ENCODE assay signal across 27 mouse cellular contexts in genomic region chr6:29002141-29002540, GRCm38 (mm10). TPM values are rescaled to one million over a fixed set of nuclear protein-coding genes. Genes with fewer than 3 reads are reported as not detected.
DNase-seq lines count a peak whose midpoint lies in the region; ATAC-seq lines count a peak whose summit lies in the region.
"Had no signal": no experiment of that assay in that cellular context is flagged by ENCODE, and none has a peak within 500 bp of the region (broad histone marks: within the 10 kb centered on the region; RNA-seq: fewer than 3 reads in every experiment).

No protein-coding gene starts in this region.

- H3K4me2 ChIP-seq in heart, embryonic 14.5 days (ENCODE audit: low read length) = peak overlapping the region; percentile 16; the same call in 1 of the 2 replicates
- H3K4me2 ChIP-seq: embryonic facial prominence, embryonic 15.5 days; hindbrain, embryonic 14.5 days; intestine, embryonic 15.5 days had no signal

- H3K4me3 ChIP-seq in heart, embryonic 14.5 days (ENCODE audit: control insufficient read depth in 1 of 2, insufficient read depth in 1 of 2, low read depth in 1 of 2, low read length in 2 of 2) = no peak overlapping the region
- H3K4me3 ChIP-seq: embryonic facial prominence, embryonic 15.5 days; erythroblast, embryonic 14.5 days; forebrain, embryonic 10.5 days; gastrocnemius, adult 2 months; hindbrain, embryonic 10.5 days; intestine, embryonic 15.5 days had no signal

- no peaks in the 10 kb centered on the region for H3K9me3 ChIP-seq in heart, embryonic 14.5 days (ENCODE audit: control insufficient read depth, low read length)
- H3K9me3 ChIP-seq: embryonic facial prominence, embryonic 15.5 days; forebrain, embryonic 10.5 days; hindbrain, embryonic 10.5 days; intestine, embryonic 15.5 days had no signal

- 51% methylated on average over 10 of the region's 10 CpGs for WGBS in heart, embryonic 14.5 days

- peak; percentile 52 for DNase-seq in heart, adult 11 months
- DNase-seq in heart, adult 8-10 months (ENCODE audit: low spot score) = no peak
- no peak for DNase-seq in heart, adult 18-20 months
- DNase-seq in right cerebral cortex, adult 18-20 months = peak; percentile 51
- no peak for DNase-seq in right cerebral cortex, adult 2 months (ENCODE audit: low spot score in 2 of 2)
- peak; percentile 73 for DNase-seq in brain, adult 2 months (ENCODE audit: low read depth, low spot score)
- no peak for DNase-seq in embryo, embryonic 11 days
- DNase-seq: adrenal gland, postnatal 14 days; cerebellum, adult 2 months; cerebellum, postnatal 10 days; gastrocnemius, adult 2 months; gastrocnemius, postnatal 25 days; kidney, adult 18-20 months had no signal

- H3K36me3 ChIP-seq in heart, embryonic 14.5 days (ENCODE audit: control insufficient read depth, insufficient read depth, low read length) = no peaks in the 10 kb centered on the region
- H3K36me3 ChIP-seq: embryonic facial prominence, embryonic 15.5 days; forebrain, embryonic 10.5 days; hindbrain, embryonic 10.5 days; intestine, embryonic 15.5 days had no signal

- H3K9ac ChIP-seq in heart, embryonic 14.5 days (ENCODE audit: low read length) = no peak overlapping the region
- H3K9ac ChIP-seq: embryonic facial prominence, embryonic 15.5 days; hindbrain, embryonic 14.5 days; intestine, embryonic 15.5 days had no signal

- no peak overlapping the region for H3K27ac ChIP-seq in heart, embryonic 14.5 days (replicated peaks in 1 of 2; ENCODE audit: control insufficient read depth in 1 of 2, insufficient read depth in 1 of 2, low read depth in 2 of 2, low read length in 2 of 2)
- H3K27ac ChIP-seq: embryonic facial prominence, embryonic 15.5 days; forebrain, embryonic 10.5 days; gastrocnemius, adult 2 months; hindbrain, embryonic 10.5 days; hindbrain, embryonic 14.5 days; intestine, embryonic 15.5 days had no signal

- H3K27me3 ChIP-seq in heart, embryonic 14.5 days (ENCODE audit: control insufficient read depth, insufficient read depth, low read length) = no peaks in the 10 kb centered on the region
- H3K27me3 ChIP-seq: embryonic facial prominence, embryonic 15.5 days; intestine, embryonic 15.5 days; Patski had no signal

- H3K4me1 ChIP-seq in heart, embryonic 14.5 days (ENCODE audit: control insufficient read depth in 2 of 2, insufficient read depth in 2 of 2, low read length in 2 of 2) = no peaks in the 10 kb centered on the region
- H3K4me1 ChIP-seq: embryonic facial prominence, embryonic 15.5 days; hindbrain, embryonic 10.5 days; intestine, embryonic 15.5 days had no signal

- ATAC-seq in heart, embryonic 14.5 days (ENCODE audit: insufficient number of reproducible peaks, insufficient read depth, low FRiP score, low read depth) = no peak
- ATAC-seq: activated CD4-positive, CD25-positive, alpha-beta regulatory T cell, adult 4 months; forebrain, embryonic 16.5 days; intestine, embryonic 15.5 days; Patski had no signal

RNA-seq across cellular contexts. Expression of gene Lep, which starts 57.9 kb away (rescaled TPM):
- 1 to 10 TPM in 2 of 4 experiments, under 1 TPM in 1, not detected in 1; 0.22 to 1.8 (median 1.4) TPM for total RNA-seq in heart, adult 8-10 months (2022)
- polyA plus RNA-seq in heart, embryonic 14.5 days (2014; fragmentation: Nextera tagmentation; extraction: Ambion mirVana) = not detected in 2 replicates
- under 1 TPM; 0.10 to 0.97 TPM for total RNA-seq in heart, adult 18-20 months (2021)
- total RNA-seq: granulocyte monocyte progenitor cell, adult 5-6 weeks had no signal
- polyA plus RNA-seq: activated CD4-positive, CD25-positive, alpha-beta regulatory T cell, adult 4 months; cerebellum, adult 2 months; embryonic facial prominence, embryonic 11.5 days; embryonic facial prominence, embryonic 15.5 days; erythroblast, embryonic 14.5 days; forebrain, embryonic 10.5 days; forebrain, embryonic 16.5 days; heart, postnatal 0 days; hindbrain, embryonic 10.5 days; hindbrain, embryonic 14.5 days; intestine, embryonic 15.5 days; kidney, embryonic 14.5 days had no signal

Comparison
In these comparisons a context has a peak if more than half of its experiments do, and no peak if none do; other contexts are left out.
1. DNase-seq: peak in heart, adult 11 months (single experiment), right cerebral cortex, adult 18-20 months (single experiment) and brain, adult 2 months (single experiment); none in heart, adult 8-10 months (single experiment), heart, adult 18-20 months (0 of 2), right cerebral cortex, adult 2 months (0 of 2) and embryo, embryonic 11 days (single experiment).